Mouse (Mus musculus) G1E-ER4 (cell line): ENCODE results near the gene Ift122. TPM values are rescaled to one million over a fixed set of nuclear protein-coding genes. Genes with fewer than 3 reads are reported as not detected.

Experiments
- GATA1 ChIP-seq: IDR thresholded peaks from one replicate; pipeline ENCODE4 v1.8.0; 2012; ENCODE audit warnings: low read length, inconsistent platforms
- polyA plus RNA-seq: library from polyadenylated mRNA; stranded (reverse); fragments of >175 nt; gene quantifications from 2 replicates; pipeline ENCODE4 v1.2.3, GENCODE M21; 2012

The Ift122 gene
- polyA plus RNA-seq, 1 experiment = 0.25 TPM

GRCm38 (mm10) chr6:115906455-115906854 lies 53.2 kb downstream of the Ift122 start:
- TF ChIP-seq GATA1 = no peak

GRCm38 (mm10) chr6:115906871-115907270 lies 53.6 kb downstream of the Ift122 start:
- no peak for TF ChIP-seq GATA1

- no peak for TF ChIP-seq GATA1
These were observed 55.2 kb downstream of the Ift122 start for GRCm38 (mm10) chr6:115908421-115908982.

- TF ChIP-seq GATA1 = no peak
These were observed 55.8 kb downstream of the Ift122 start for GRCm38 (mm10) chr6:115909052-115909451.

GRCm38 (mm10) chr6:115909940-115910339 lies 56.7 kb downstream of the Ift122 start:
- TF ChIP-seq GATA1 = no peak

GRCm38 (mm10) chr6:115911763-115912162 lies 58.5 kb downstream of the Ift122 start:
- no peak for TF ChIP-seq GATA1

GRCm38 (mm10) chr6:115913482-115913881 lies 60.2 kb downstream of the Ift122 start:
- TF ChIP-seq GATA1 = no peak

GRCm38 (mm10) chr6:115914511-115915202 lies 61.4 kb downstream of the Ift122 start:
- no peak for TF ChIP-seq GATA1

- TF ChIP-seq GATA1 = no peak
These were observed 62.6 kb downstream of the Ift122 start for GRCm38 (mm10) chr6:115915601-115916445.

- TF ChIP-seq GATA1 = no peak
These were observed 63.3 kb downstream of the Ift122 start for GRCm38 (mm10) chr6:115916611-115917010.

GRCm38 (mm10) chr6:115918615-115919014 lies 65.3 kb downstream of the Ift122 start:
- no peak for TF ChIP-seq GATA1

GRCm38 (mm10) chr6:115919876-115920275 lies 66.6 kb downstream of the Ift122 start:
- TF ChIP-seq GATA1 = no peak

- TF ChIP-seq GATA1 = no peak
These were observed 71.6 kb downstream of the Ift122 start for GRCm38 (mm10) chr6:115924829-115925228.

- no peak for TF ChIP-seq GATA1
These were observed 73.1 kb downstream of the Ift122 start for GRCm38 (mm10) chr6:115926416-115926815.

GRCm38 (mm10) chr6:115927292-115928242 lies 74.3 kb downstream of the Ift122 start:
- TF ChIP-seq GATA1 = no peak
